Mouse (Mus musculus) midbrain, embryonic 15.5 days (tissue): ENCODE measurements around the gene Arhgef25. TPM values are rescaled to one million over a fixed set of nuclear protein-coding genes. Genes with fewer than 3 reads are reported as not detected.
"Not testable (repeated sequence)": the region's sequence is repeated elsewhere in the genome, so short reads cannot be mapped to it uniquely, and the experiment has no call there.

Experiments
- ATAC-seq: fragments of 200-750 bp; cut with Nextera tagmentation; replicated peaks from 2 replicates; pipeline ENCODE4 v1.8.0; 2017; ENCODE audit warnings: moderate TSS enrichment
- H3K27ac ChIP-seq: fragments of 300-500 bp; sonication (generic); 2 replicates; pipeline ENCODE4 v1.5.1; 2015; ENCODE audit warnings: mild to moderate bottlenecking, inconsistent platforms
- H3K27me3 ChIP-seq: fragments of 300-500 bp; sonication (generic); replicated peaks from 2 replicates; pipeline ENCODE4 v1.6.1; 2015; ENCODE audit warnings: inconsistent platforms
- H3K36me3 ChIP-seq: fragments of 300-500 bp; sonication (generic); replicated peaks from 2 replicates; pipeline ENCODE4 v1.6.1; 2015; ENCODE audit warnings: inconsistent platforms
- H3K4me1 ChIP-seq: fragments of 300-500 bp; sonication (generic); 2 replicates; pipeline ENCODE4 v1.6.1; 2015; ENCODE audit warnings: inconsistent platforms
- H3K4me2 ChIP-seq: fragments of 300-500 bp; sonication (generic); 2 replicates; pipeline ENCODE4 v1.6.1; 2015; ENCODE audit warnings: inconsistent platforms, mild to moderate bottlenecking, moderate library complexity
- H3K4me3 ChIP-seq: fragments of 300-500 bp; sonication (generic); 2 replicates; pipeline ENCODE4 v1.5.1; 2015; ENCODE audit warnings: mild to moderate bottlenecking, inconsistent platforms
- H3K9ac ChIP-seq: fragments of 300-500 bp; sonication (generic); 2 replicates; pipeline ENCODE4 v1.6.1; 2015; ENCODE audit warnings: mild to moderate bottlenecking, inconsistent platforms
- H3K9me3 ChIP-seq: fragments of 300-500 bp; sonication (generic); 2 replicates; pipeline ENCODE4 v1.6.1; 2016; ENCODE audit warnings: inconsistent platforms
- WGBS: fragments of 180-500 bp; shearing (Covaris S2); methylation state at CpG from one replicate; pipeline ENCODE4 v1.1.7; 2015; ENCODE audit warnings: mixed read lengths; 5-methylcytosine and 5-hydroxymethylcytosine counted together
- polyA plus RNA-seq: library from polyadenylated mRNA; unstranded; fragments of >200 nt; fragmentation: Nextera tagmentation; extraction: Ambion mirVana; gene quantifications from 2 replicates; pipeline ENCODE4 v1.2.1, GENCODE M21; 2015

The Arhgef25 gene
- polyA plus RNA-seq, 1 experiment from 2014 or later = 20.6 TPM

- no peaks in the 10 kb centered on the region for H3K36me3 ChIP-seq
- peak overlapping the region; percentile 91; the same call in 1 of the 2 replicates for H3K4me2 ChIP-seq
- H3K27me3 ChIP-seq = peaks cover 33% of the 10 kb centered on the region
- 56% methylated on average over 10 of the region's 10 CpGs for WGBS
- H3K9me3 ChIP-seq = no peaks in the 10 kb centered on the region
- no peak overlapping the region for H3K27ac ChIP-seq
- no peak for ATAC-seq
- H3K4me3 ChIP-seq = no peak overlapping the region
- peaks cover 33% of the 10 kb centered on the region for H3K4me1 ChIP-seq
- H3K9ac ChIP-seq = no peak overlapping the region
Observed at GRCm38 (mm10) chr10:127167614-127168192, 22.2 kb downstream of the Arhgef25 start.

- H3K9ac ChIP-seq = peak overlapping the region; percentile 97
- H3K36me3 ChIP-seq = no peaks in the 10 kb centered on the region
- ATAC-seq = 0 out of 2 replicates have a peak, but pooled peaks have one; percentile 2
- H3K27ac ChIP-seq = peak overlapping the region; percentile 91
- H3K4me2 ChIP-seq = peak overlapping the region; percentile 91
- peaks cover 29% of the 10 kb centered on the region for H3K27me3 ChIP-seq
- WGBS = 25% methylated on average over 15 of the region's 15 CpGs
- peak overlapping the region; percentile 93 for H3K4me3 ChIP-seq
- H3K4me1 ChIP-seq = peaks cover 33% of the 10 kb centered on the region
- no peaks in the 10 kb centered on the region for H3K9me3 ChIP-seq
Observed at GRCm38 (mm10) chr10:127166771-127167613, 22.9 kb downstream of the Arhgef25 start.

DNA sequence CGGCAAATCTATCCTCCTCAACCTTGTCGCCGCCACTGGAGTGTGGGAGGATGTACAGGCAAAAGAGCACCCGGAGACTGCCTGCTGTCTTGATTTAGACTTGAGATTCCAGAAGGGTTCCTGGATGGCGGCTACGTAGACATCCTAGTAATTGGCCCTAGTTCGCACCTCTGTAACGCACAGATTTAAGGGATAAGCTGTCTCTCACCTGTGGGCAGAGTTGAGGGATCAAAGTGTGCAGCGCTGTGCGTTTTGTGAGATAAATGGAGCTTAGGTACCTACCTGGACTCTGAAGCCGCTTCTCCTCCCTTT lies 23.5 kb downstream of the Arhgef25 start:
- Histone ChIP-seq H3K4me3 (peak overlapping the region; percentile 93), H3K4me2 (peak overlapping the region; percentile 91), H3K36me3 (no peaks in the 10 kb centered on the region), H3K9me3 (no peaks in the 10 kb centered on the region), H3K27ac (peak overlapping the region; percentile 91), H3K9ac (peak overlapping the region; percentile 97), H3K27me3 (peaks cover 23% of the 10 kb centered on the region), H3K4me1 (peaks cover 33% of the 10 kb centered on the region)
- under 1% methylated on average over 11 of the region's 11 CpGs for WGBS
- ATAC-seq = no peak

DNA sequence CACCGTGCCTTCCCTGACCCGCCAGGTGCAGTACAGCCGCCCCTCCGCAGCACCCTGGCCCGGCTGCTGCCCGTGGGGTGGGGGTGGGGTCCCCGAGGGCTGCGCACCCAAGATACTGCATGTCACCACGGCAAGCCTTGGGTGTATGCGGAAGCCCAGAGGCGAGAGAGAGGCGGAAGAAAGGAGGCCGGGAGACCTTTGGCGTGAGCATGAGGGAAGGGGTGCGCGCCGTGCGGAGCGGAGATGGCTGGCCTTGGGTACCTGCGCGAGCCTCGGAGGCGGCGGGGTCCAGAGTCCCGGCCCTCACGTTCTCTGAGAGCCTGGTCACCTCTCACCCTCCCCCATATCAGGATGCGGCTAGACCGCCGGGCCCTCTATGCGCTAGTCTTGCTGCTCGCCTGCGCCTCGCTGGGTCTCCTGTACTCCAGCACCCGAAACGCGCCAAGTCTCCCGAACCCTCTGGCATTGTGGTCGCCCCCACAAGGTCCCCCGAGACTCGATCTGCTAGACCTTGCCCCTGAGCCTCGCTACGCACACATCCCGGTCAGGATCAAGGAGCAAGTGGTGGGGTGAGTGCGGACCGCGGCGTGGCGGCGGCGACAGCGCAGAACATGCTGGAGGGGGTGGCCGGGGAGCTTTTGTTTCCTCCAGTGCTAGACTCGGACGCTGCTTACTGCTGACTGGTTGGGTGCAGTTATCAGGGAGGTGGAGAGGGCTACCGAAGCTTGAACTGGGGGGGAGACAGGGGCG lies 24.1 kb downstream of the Arhgef25 start:
- H3K36me3 ChIP-seq = no peaks in the 10 kb centered on the region
- peak overlapping the region; percentile 93 for H3K4me3 ChIP-seq
- WGBS = under 1% methylated on average over 56 of the region's 56 CpGs
- no peaks in the 10 kb centered on the region for H3K9me3 ChIP-seq
- peak; percentile 62 for ATAC-seq
- H3K27ac ChIP-seq = peak overlapping the region; percentile 91
- H3K4me2 ChIP-seq = peak overlapping the region; percentile 91
- peaks cover 23% of the 10 kb centered on the region for H3K27me3 ChIP-seq
- H3K4me1 ChIP-seq = peaks cover 32% of the 10 kb centered on the region
- peak overlapping the region; percentile 97 for H3K9ac ChIP-seq

DNA sequence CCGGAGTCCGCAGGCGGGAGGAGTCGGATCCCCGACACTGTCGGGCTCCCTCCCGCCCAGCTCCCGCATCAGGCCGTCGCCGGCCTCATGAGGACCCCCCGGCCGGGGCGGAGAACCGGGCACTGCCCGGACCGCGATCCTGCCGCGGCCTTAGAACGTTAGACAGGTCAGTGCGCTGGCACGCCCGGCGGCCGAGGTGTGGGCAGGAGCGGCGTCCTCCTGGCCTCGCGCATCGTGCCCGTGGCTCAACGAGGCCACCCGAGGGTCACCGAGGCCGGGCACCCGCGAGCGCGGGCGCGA lies 24.6 kb downstream of the Arhgef25 start:
- 0% methylated on average over 32 of the region's 42 CpGs for WGBS
- ATAC-seq = peak; percentile 68
- peaks cover 23% of the 10 kb centered on the region for H3K27me3 ChIP-seq
- peak overlapping the region; percentile 91 for H3K4me2 ChIP-seq
- peak overlapping the region; percentile 93 for H3K4me3 ChIP-seq
- H3K36me3 ChIP-seq = no peaks in the 10 kb centered on the region
- H3K27ac ChIP-seq = peak overlapping the region; percentile 91
- peak overlapping the region; percentile 97 for H3K9ac ChIP-seq
- no peaks in the 10 kb centered on the region for H3K9me3 ChIP-seq
- peaks cover 27% of the 10 kb centered on the region for H3K4me1 ChIP-seq

DNA sequence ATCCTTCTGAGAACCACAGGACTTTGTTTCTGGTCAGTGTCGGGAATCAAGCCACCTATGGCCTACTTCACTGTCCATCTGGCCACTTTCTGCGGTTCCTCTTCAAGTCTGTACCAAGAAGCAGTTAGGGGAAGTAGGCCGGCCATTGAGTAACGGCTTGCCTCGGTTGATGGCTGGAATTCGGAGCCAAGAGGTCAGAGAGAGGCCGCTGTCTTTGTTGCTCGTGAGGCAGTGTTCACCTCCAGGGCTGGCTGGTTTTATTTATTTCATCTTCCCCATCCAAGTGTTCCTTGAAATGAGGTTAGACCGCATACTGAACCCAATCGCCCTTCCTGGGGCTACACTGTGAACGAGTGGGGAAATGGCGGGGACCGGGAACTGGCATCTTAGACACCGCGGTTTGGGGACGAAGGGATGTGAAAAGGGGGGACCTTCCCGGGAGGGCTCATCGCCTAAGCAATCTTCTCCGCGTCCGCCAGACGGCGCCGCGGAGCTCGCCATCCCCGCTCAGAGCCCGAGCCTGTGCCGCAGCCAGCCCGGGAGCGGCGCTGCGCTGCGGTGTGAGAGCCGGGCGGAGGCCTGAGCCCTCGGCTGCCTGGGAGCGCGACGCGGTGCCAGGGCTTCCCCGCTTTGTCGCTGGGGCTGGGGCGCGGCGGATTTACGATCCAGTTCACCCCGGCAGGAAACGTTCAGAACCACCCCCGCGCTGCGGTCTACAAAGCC lies 25.1 kb downstream of the Arhgef25 start, which contains the start of gene B4galnt1:
TSS of gene B4galnt1 (plus strand) at position 595 of the 723 bp plus-strand sequence.
- Histone ChIP-seq H3K9me3 (no peaks in the 10 kb centered on the region), H3K9ac (peak within 1 kb of the TSS; percentile 97), H3K4me2 (peak within 1 kb of the TSS; percentile 91), H3K36me3 (no peaks in the 10 kb centered on the region), H3K27ac (peak within 1 kb of the TSS; percentile 91), H3K4me3 (peak within 1 kb of the TSS; percentile 93), H3K4me1 (peaks cover 22% of the 10 kb centered on the region), H3K27me3 (peaks cover 20% of the 10 kb centered on the region)
- WGBS = 2% methylated on average over 52 of the region's 52 CpGs
- ATAC-seq = peak; percentile 91

DNA sequence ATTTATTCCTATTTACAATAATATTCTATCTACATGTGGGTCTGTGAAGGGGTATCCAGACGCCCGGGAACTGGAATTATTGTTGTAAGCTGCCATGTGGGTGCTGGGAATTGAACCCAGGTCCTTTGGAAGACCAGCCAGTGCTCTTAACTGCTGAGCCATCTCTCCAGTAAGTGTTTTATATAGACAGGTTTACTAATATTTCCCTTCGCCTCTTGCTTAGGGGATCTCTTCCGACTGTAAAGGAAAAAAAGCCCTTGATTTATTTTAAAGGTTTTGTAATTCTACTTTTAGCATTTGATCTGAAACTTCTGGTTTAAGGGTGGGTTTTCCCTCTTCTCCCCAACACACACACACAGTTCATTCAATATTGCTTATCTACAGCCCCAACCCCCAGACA lies 25.7 kb downstream of the Arhgef25 start:
- H3K27ac ChIP-seq = peak overlapping the region; percentile 91
- H3K9me3 ChIP-seq = no peaks in the 10 kb centered on the region
- whole genome bisulfite sequencing = 94% methylated on average over 4 of the region's 4 CpGs
- H3K4me2 ChIP-seq = peak overlapping the region; percentile 91
- peaks cover 14% of the 10 kb centered on the region for H3K27me3 ChIP-seq
- H3K36me3 ChIP-seq = no peaks in the 10 kb centered on the region
- H3K9ac ChIP-seq = no peak overlapping the region
- H3K4me3 ChIP-seq = peak overlapping the region; percentile 93
- no peak for ATAC-seq
- H3K4me1 ChIP-seq = peaks cover 19% of the 10 kb centered on the region

DNA sequence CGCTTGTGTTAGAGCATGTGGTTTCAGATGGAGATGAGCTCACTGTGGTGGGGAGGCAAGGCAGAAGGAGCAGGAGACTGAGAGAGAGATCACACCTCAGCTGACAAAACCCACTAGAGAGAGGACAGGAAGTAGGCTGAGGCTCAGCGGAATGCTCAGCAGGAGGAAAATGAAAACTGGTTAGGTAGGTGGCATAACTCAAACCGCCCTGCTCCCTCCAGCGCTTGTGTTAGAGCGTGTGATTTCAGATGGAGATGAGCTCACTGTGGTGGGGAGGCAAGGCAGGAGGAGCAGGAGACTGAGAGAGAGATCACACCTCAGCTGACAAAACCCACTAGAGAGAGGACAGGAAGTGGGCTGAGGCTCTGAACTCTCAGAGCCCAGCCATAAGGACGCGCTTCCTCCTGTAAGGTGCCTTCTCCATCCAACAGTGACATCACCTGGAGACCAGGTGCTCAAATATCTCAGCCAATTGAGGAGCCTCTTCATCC lies 27.1 kb downstream of the Arhgef25 start:
- WGBS = 68% methylated on average over 7 of the region's 7 CpGs
- not testable (repeated sequence) for H3K36me3 ChIP-seq, H3K4me2 ChIP-seq

GRCm38 (mm10) chr10:127160728-127161127 lies 29.2 kb downstream of the Arhgef25 start:
- Histone ChIP-seq H3K9ac (no peak overlapping the region), H3K27me3 (no peaks in the 10 kb centered on the region), H3K4me1 (peaks cover 3% of the 10 kb centered on the region; the same call in 1 of the 2 replicates), H3K36me3 (no peaks in the 10 kb centered on the region), H3K9me3 (no peaks in the 10 kb centered on the region), H3K4me2 (no peak overlapping the region), H3K4me3 (no peak overlapping the region), H3K27ac (no peak overlapping the region)
- WGBS = 77% methylated on average over 3 of the region's 3 CpGs
- ATAC-seq = no peak

More for the DNA sequence above, 27.1 kb downstream of the Arhgef25 start:
- not testable (repeated sequence) for H3K27me3 ChIP-seq, H3K9me3 ChIP-seq, H3K4me3 ChIP-seq, H3K27ac ChIP-seq, ATAC-seq, H3K9ac ChIP-seq
- peaks cover 16% of the 10 kb centered on the region for H3K4me1 ChIP-seq

DNA sequence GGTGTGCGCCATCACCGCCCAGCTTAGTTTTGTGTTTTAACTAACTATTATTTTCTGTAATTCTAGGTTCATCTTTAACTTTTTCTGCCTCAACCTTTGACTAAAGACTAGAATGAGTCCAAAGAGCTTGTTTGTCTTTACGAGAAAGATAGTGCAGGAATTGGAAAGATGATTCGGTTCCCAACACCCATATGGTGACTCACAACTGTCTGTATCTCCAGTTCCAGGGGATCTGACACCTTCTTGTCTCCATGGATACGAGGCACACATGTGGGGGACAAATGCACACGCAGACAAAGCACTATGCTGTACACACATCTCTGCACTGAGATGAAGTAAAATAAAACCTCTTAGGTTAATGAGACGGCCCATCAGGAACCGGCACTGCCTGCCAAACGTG lies 29.8 kb downstream of the Arhgef25 start:
- Histone ChIP-seq H3K27me3 (no peaks in the 10 kb centered on the region), H3K27ac (no peak overlapping the region), H3K4me2 (no peak overlapping the region), H3K4me3 (no peak overlapping the region), H3K9me3 (no peaks in the 10 kb centered on the region), H3K9ac (no peak overlapping the region), H3K4me1 (peaks cover 3% of the 10 kb centered on the region; the same call in 1 of the 2 replicates), H3K36me3 (no peaks in the 10 kb centered on the region)
- WGBS = 84% methylated on average over 9 of the region's 9 CpGs
- no peak for ATAC-seq

DNA sequence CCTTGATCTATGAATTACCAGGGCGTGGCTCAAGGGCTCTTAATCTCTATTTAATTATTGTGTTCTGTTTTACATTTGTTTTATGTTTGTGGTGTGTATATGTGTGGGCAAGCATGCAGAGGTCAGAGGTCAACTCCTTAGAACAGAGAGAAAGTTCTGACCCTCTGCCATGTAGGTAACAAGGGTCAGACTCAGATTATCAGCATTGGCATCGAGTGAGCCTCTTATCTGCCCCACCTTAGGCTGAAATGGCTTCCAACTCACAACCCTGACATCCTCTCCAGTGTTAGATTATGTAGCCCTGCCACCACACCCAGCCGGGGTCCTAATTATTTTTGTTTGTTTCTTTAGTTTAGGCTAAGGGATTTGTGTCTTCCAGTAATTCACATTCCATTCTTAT lies 31.4 kb downstream of the Arhgef25 start:
- H3K4me1 ChIP-seq = no peaks in the 10 kb centered on the region
- no peak for ATAC-seq
- 75% methylated on average over 3 of the region's 3 CpGs for WGBS
- no peak overlapping the region for H3K27ac ChIP-seq
- no peaks in the 10 kb centered on the region for H3K27me3 ChIP-seq
- no peak overlapping the region for H3K4me2 ChIP-seq
- H3K36me3 ChIP-seq = no peaks in the 10 kb centered on the region
- no peak overlapping the region for H3K4me3 ChIP-seq
- H3K9ac ChIP-seq = no peak overlapping the region
- H3K9me3 ChIP-seq = no peaks in the 10 kb centered on the region

DNA sequence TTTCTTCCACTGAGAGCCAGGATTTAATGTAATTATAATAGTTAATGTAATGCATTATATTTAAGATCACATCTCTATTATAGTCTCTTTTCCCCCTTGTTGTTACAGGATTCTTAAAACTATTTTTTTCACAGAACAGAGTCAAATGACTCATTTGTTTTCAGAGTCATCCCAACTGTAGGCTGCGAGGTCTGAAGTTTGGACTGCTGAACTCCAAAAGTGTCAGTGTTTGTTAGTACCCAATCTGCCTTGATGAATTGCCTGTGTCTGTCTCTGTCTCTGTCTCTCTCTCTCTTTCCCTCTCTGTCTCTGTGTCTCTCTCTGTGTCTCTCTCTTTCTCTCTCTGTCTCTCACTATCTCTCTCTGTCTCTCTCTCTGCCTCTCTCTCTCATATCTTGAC lies 33.4 kb downstream of the Arhgef25 start:
- WGBS = 97% methylated on average over 1 of the region's 1 CpGs
- no peak for ATAC-seq

More for the DNA sequence above, 33.4 kb downstream of the Arhgef25 start:
- Histone ChIP-seq H3K4me1 (no peaks in the 10 kb centered on the region), H3K27ac (no peak overlapping the region), H3K9me3 (no peaks in the 10 kb centered on the region), H3K4me2 (no peak overlapping the region), H3K27me3 (no peaks in the 10 kb centered on the region), H3K36me3 (no peaks in the 10 kb centered on the region), H3K4me3 (no peak overlapping the region), H3K9ac (no peak overlapping the region)
